Mouse (Mus musculus) MEL (cell line): ENCODE results near the gene Dpf2. TPM values are rescaled to one million over a fixed set of nuclear protein-coding genes. Genes with fewer than 3 reads are reported as not detected.

Experiments used
- DNase-seq: peaks from one replicate; pipeline ENCODE4 v3.0.0; 2011; ENCODE audit warnings: low read depth, low spot score
- H3K27ac ChIP-seq: 2 replicates; pipeline ENCODE4 v1.5.1; 2012; ENCODE audit warnings: low read depth, mild to moderate bottlenecking, control low read depth, low read length, moderate library complexity; ENCODE audit not compliant: control insufficient read depth
- H3K27me3 ChIP-seq, 2 experiments: fragments of 150-350 bp in 1 of 2; sonication (generic) in 1 of 2; 2 replicates each; pipeline ENCODE4 v1.6.1; 2012; ENCODE audit warnings: low read length in 2 of 2, mild to moderate bottlenecking in 2 of 2, improper control_type of control experiment in 1 of 2, moderate library complexity in 1 of 2; ENCODE audit not compliant: insufficient read depth in 2 of 2, control insufficient read depth in 1 of 2
- H3K36me3 ChIP-seq, 2 experiments: 2 replicates each; pipeline ENCODE4 v1.6.1; 2012 to 2014; ENCODE audit warnings: low read length in 2 of 2, improper control_type of control experiment in 1 of 2, inconsistent platforms in 1 of 2, mild to moderate bottlenecking in 1 of 2; ENCODE audit not compliant: insufficient read depth in 2 of 2, control insufficient read depth in 1 of 2
- H3K4me1 ChIP-seq, 2 experiments: fragments of 150-350 bp in 1 of 2; sonication (generic) in 1 of 2; 2 replicates each; pipeline ENCODE4 v1.6.1; 2012; ENCODE audit warnings: low read length in 2 of 2, improper control_type of control experiment in 1 of 2, mild to moderate bottlenecking in 1 of 2; ENCODE audit not compliant: insufficient read depth in 2 of 2, control insufficient read depth in 1 of 2
- H3K4me3 ChIP-seq, 2 experiments: fragments of 150-350 bp in 1 of 2; sonication (generic) in 1 of 2; 2 replicates each; pipeline ENCODE4 v1.5.1; 2012; ENCODE audit warnings: low read depth in 2 of 2, low read length in 2 of 2, mild to moderate bottlenecking in 2 of 2, moderate library complexity in 2 of 2, control low read depth in 1 of 2, improper control_type of control experiment in 1 of 2; ENCODE audit not compliant: control insufficient read depth in 1 of 2, insufficient read depth in 1 of 2
- H3K79me2 ChIP-seq: 2 replicates; pipeline ENCODE4 v1.6.1; 2012; ENCODE audit warnings: mild to moderate bottlenecking, low read length, moderate library complexity; ENCODE audit not compliant: control insufficient read depth, poor library complexity, insufficient read depth
- H3K9ac ChIP-seq: 2 replicates; pipeline ENCODE4 v1.6.1; 2012; ENCODE audit warnings: low read depth, mild to moderate bottlenecking, control low read depth, low read length, moderate library complexity; ENCODE audit not compliant: control insufficient read depth, poor library complexity, severe bottlenecking
- H3K9me3 ChIP-seq: fragments of 150-350 bp; sonication (generic); replicated peaks from 2 replicates; pipeline ENCODE4 v1.6.1; 2012; ENCODE audit warnings: mild to moderate bottlenecking, low read length, improper control_type of control experiment, moderate library complexity; ENCODE audit not compliant: insufficient read depth
- BHLHE40 ChIP-seq: IDR thresholded peaks from 2 replicates; pipeline ENCODE4 v1.6.1; 2012; ENCODE audit warnings: low read depth, mild to moderate bottlenecking, inconsistent platforms, low read length, improper control_type of control experiment, borderline replicate concordance
- CHD1 ChIP-seq: IDR thresholded peaks from 2 replicates; pipeline ENCODE4 v1.6.1; 2012; ENCODE audit warnings: low read depth, mild to moderate bottlenecking, inconsistent platforms, low read length, improper control_type of control experiment
- CTCF ChIP-seq, 3 experiments: IDR thresholded peaks in 2 of 3; conservative IDR thresholded peaks in 1 of 3; 2 replicates each; pipeline ENCODE4 v1.5.1; 2011 to 2012; ENCODE audit warnings: low read length in 3 of 3, low read depth in 2 of 3, mild to moderate bottlenecking in 2 of 3, improper control_type of control experiment in 1 of 3, inconsistent platforms in 1 of 3, mixed read lengths in 1 of 3, moderate library complexity in 1 of 3; ENCODE audit not compliant: control insufficient read depth in 1 of 3, insufficient read depth in 1 of 3, poor library complexity in 1 of 3, severe bottlenecking in 1 of 3
- E2F4 ChIP-seq: IDR thresholded peaks from 2 replicates; pipeline ENCODE4 v1.6.1; 2011; ENCODE audit warnings: low read depth, low read length, improper control_type of control experiment, borderline replicate concordance
- ELF1 ChIP-seq: IDR thresholded peaks from 2 replicates; pipeline ENCODE4 v1.6.1; 2014; ENCODE audit warnings: low read depth, mild to moderate bottlenecking, inconsistent platforms, low read length, improper control_type of control experiment, moderate library complexity
- EP300 ChIP-seq, 2 experiments: IDR thresholded peaks; 2 replicates each; pipeline ENCODE4 v1.6.1; 2011; ENCODE audit warnings: improper control_type of control experiment in 2 of 2, low read length in 2 of 2, low read depth in 1 of 2, mild to moderate bottlenecking in 1 of 2
- ETS1 ChIP-seq: IDR thresholded peaks from 2 replicates; pipeline ENCODE4 v1.6.1; 2012; ENCODE audit warnings: low read depth, mild to moderate bottlenecking, inconsistent platforms, low read length, improper control_type of control experiment, moderate library complexity
- GABPA ChIP-seq: IDR thresholded peaks from 2 replicates; pipeline ENCODE4 v1.6.1; 2012; ENCODE audit warnings: low read depth, mild to moderate bottlenecking, inconsistent platforms, low read length, improper control_type of control experiment, moderate library complexity
- GATA1 ChIP-seq: IDR thresholded peaks from 2 replicates; pipeline ENCODE4 v1.6.1; 2011; ENCODE audit warnings: low read depth, low read length, improper control_type of control experiment
- HCFC1 ChIP-seq: IDR thresholded peaks from 2 replicates; pipeline ENCODE4 v1.6.1; 2012; ENCODE audit warnings: low read depth, mild to moderate bottlenecking, inconsistent platforms, low read length, improper control_type of control experiment, moderate library complexity
- JUND ChIP-seq: IDR thresholded peaks from 2 replicates; pipeline ENCODE4 v1.6.1; 2011; ENCODE audit warnings: low read depth, mild to moderate bottlenecking, improper control_type of control experiment, low read length
- KAT2A ChIP-seq: conservative IDR thresholded peaks from 2 replicates; pipeline ENCODE4 v1.6.1; 2012; ENCODE audit warnings: low read depth, low read length, improper control_type of control experiment, inconsistent platforms
- MAFK ChIP-seq: IDR thresholded peaks from 2 replicates; pipeline ENCODE4 v1.6.1; 2011; ENCODE audit warnings: low read depth, mild to moderate bottlenecking, low read length, improper control_type of control experiment, borderline replicate concordance
- MAX ChIP-seq: IDR thresholded peaks from 2 replicates; pipeline ENCODE4 v1.6.1; 2011; ENCODE audit warnings: low read length, improper control_type of control experiment
- MAZ ChIP-seq: IDR thresholded peaks from 2 replicates; pipeline ENCODE4 v1.6.1; 2012; ENCODE audit warnings: low read depth, mild to moderate bottlenecking, inconsistent platforms, low read length, improper control_type of control experiment
- MEF2A ChIP-seq: IDR thresholded peaks from 2 replicates; pipeline ENCODE4 v1.6.1; 2014; ENCODE audit warnings: low read depth, mild to moderate bottlenecking, inconsistent platforms, low read length, improper control_type of control experiment; ENCODE audit not compliant: poor library complexity, insufficient replicate concordance, severe bottlenecking; ENCODE audit errors: extremely low read depth
- MXI1 ChIP-seq: IDR thresholded peaks from 2 replicates; pipeline ENCODE4 v1.6.1; 2011; ENCODE audit warnings: mild to moderate bottlenecking, low read depth, low read length, improper control_type of control experiment
- MYB ChIP-seq: IDR thresholded peaks from 2 replicates; pipeline ENCODE4 v1.6.1; 2011; ENCODE audit warnings: mild to moderate bottlenecking, low read depth, low read length, improper control_type of control experiment
- NELFE ChIP-seq: IDR thresholded peaks from 2 replicates; pipeline ENCODE4 v1.6.1; 2011; ENCODE audit warnings: low read depth, low read length, improper control_type of control experiment
- NRF1 ChIP-seq: IDR thresholded peaks from 2 replicates; pipeline ENCODE4 v1.6.1; 2014; ENCODE audit warnings: low read depth, mild to moderate bottlenecking, inconsistent platforms, low read length, improper control_type of control experiment, moderate library complexity; ENCODE audit not compliant: poor library complexity, insufficient read depth, severe bottlenecking
- POLR2A ChIP-seq, 2 experiments: IDR thresholded peaks; 2 replicates each; pipeline ENCODE4 v1.6.1; 2011 to 2012; ENCODE audit warnings: low read length in 2 of 2, mild to moderate bottlenecking in 2 of 2, control low read depth in 1 of 2, improper control_type of control experiment in 1 of 2, low read depth in 1 of 2, moderate library complexity in 1 of 2; ENCODE audit not compliant: control insufficient read depth in 1 of 2, insufficient read depth in 1 of 2, poor library complexity in 1 of 2
- POLR2AphosphoS2 ChIP-seq: IDR thresholded peaks from 2 replicates; pipeline ENCODE4 v1.6.1; 2011; ENCODE audit warnings: low read length, improper control_type of control experiment
- POLR2AphosphoS5 ChIP-seq: IDR thresholded peaks from 2 replicates; pipeline ENCODE4 v1.6.1; 2012; ENCODE audit warnings: low read depth, borderline replicate concordance, mild to moderate bottlenecking, inconsistent platforms, low read length, moderate library complexity, mixed read lengths
- RAD21 ChIP-seq: IDR thresholded peaks from 2 replicates; pipeline ENCODE4 v1.6.1; 2011; ENCODE audit warnings: mild to moderate bottlenecking, low read depth, low read length, improper control_type of control experiment
- RCOR1 ChIP-seq: IDR thresholded peaks from 2 replicates; pipeline ENCODE4 v1.6.1; 2012; ENCODE audit warnings: low read depth, mild to moderate bottlenecking, inconsistent platforms, low read length, improper control_type of control experiment
- SIN3A ChIP-seq: IDR thresholded peaks from 2 replicates; pipeline ENCODE4 v1.6.1; 2012; ENCODE audit warnings: low read length, improper control_type of control experiment, inconsistent platforms
- SMC3 ChIP-seq: IDR thresholded peaks from 2 replicates; pipeline ENCODE4 v1.6.1; 2011; ENCODE audit warnings: low read depth, low read length, improper control_type of control experiment
- TAL1 ChIP-seq: IDR thresholded peaks from 2 replicates; pipeline ENCODE4 v1.6.1; 2012; ENCODE audit warnings: mild to moderate bottlenecking, inconsistent platforms, low read length, moderate library complexity, mixed read lengths
- TCF12 ChIP-seq: IDR thresholded peaks from 2 replicates; pipeline ENCODE4 v1.6.1; 2014; ENCODE audit warnings: low read depth, mild to moderate bottlenecking, inconsistent platforms, low read length, improper control_type of control experiment, moderate library complexity
- UBTF ChIP-seq: IDR thresholded peaks from 2 replicates; pipeline ENCODE4 v1.6.1; 2012; ENCODE audit warnings: low read depth, mild to moderate bottlenecking, inconsistent platforms, low read length, improper control_type of control experiment, moderate library complexity, borderline replicate concordance; ENCODE audit not compliant: insufficient read depth
- USF1 ChIP-seq: IDR thresholded peaks from 2 replicates; pipeline ENCODE4 v1.6.1; 2014; ENCODE audit warnings: low read depth, mild to moderate bottlenecking, inconsistent platforms, low read length, improper control_type of control experiment, moderate library complexity
- ZC3H11A ChIP-seq: IDR thresholded peaks from 2 replicates; pipeline ENCODE4 v1.6.1; 2012; ENCODE audit warnings: low read depth, mild to moderate bottlenecking, inconsistent platforms, low read length, improper control_type of control experiment
- ZKSCAN1 ChIP-seq: IDR thresholded peaks from 2 replicates; pipeline ENCODE4 v1.6.1; 2012; ENCODE audit warnings: low read depth, mild to moderate bottlenecking, inconsistent platforms, low read length, improper control_type of control experiment, moderate library complexity
- ZMIZ1 ChIP-seq: IDR thresholded peaks from 2 replicates; pipeline ENCODE4 v1.6.1; 2012; ENCODE audit warnings: low read depth, mild to moderate bottlenecking, inconsistent platforms, low read length, improper control_type of control experiment, moderate library complexity
- ZNF384 ChIP-seq: IDR thresholded peaks from 2 replicates; pipeline ENCODE4 v1.6.1; 2012; ENCODE audit warnings: low read depth, mild to moderate bottlenecking, inconsistent platforms, low read length, improper control_type of control experiment
- polyA plus RNA-seq, 2 experiments: library from polyadenylated mRNA; stranded (reverse) in 1 of 2; unstranded in 1 of 2; fragments of >175 nt in 1 of 2; fragments of >200 nt in 1 of 2; gene quantifications; 2 replicates each; pipeline versions ENCODE4 v1.2.1 to v1.2.4; 2012; ENCODE audit warnings: low replicate concordance in 2 of 2, low read depth in 1 of 2; ENCODE audit not compliant: insufficient read length in 2 of 2, insufficient read depth in 1 of 2, missing spikeins in 1 of 2
- total RNA-seq: library from RNA; depleted of rRNA; stranded (reverse); fragments of 300-350 nt; gene quantifications from 2 replicates; pipeline ENCODE4 v1.2.3, GENCODE M21; 2012

The Dpf2 gene
- total and polyA plus RNA-seq, 3 experiments = 58.6 to 166 (median 133) TPM

DNA sequence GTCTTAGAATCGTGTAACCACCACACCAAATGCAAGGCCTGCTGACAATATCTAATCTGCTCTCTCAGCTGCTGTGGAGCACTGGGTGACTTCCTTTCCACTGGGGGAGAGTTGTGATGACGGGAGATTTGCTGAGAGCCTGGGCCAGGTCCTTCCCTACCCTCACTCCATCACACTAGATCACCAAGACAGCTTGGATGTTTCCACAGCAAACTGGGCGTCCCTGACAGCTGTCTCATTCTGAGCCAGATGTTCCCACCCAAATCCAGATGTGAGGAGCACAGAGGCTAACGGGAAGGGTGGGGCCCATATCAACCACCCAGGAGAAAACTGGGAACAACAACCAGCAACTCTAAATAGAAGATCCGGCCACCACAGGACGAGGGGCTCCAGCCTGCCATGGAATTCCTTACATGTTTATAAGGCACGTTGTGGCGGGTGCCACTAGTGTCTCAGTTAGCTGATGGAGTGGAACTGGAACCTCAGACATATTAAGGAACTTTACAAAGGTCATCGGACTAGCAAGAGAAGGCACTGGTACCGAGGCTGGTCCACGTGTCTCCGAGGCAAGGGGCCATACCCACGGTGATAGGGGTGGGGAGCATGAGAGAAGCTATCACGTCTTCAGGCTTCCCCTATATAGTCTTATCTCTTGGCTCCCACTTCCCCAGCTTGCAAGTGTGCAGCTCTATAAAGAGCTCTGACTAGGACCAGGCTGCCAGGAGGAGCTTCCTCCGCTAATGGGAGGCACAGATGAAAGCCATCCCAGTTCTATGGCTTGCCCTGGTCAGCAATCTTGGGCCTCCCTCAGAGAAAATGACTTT lies 9.5 kb upstream of the Dpf2 start:
- Histone ChIP-seq H3K79me2 (no peaks in the 10 kb centered on the region), H3K36me3 (peaks cover 0 to 12% of the 10 kb centered on the region in 2 experiments; a peak in 2 of 4 replicates), H3K27ac (peak overlapping the region; percentile 90), H3K9me3 (no peaks in the 10 kb centered on the region), H3K9ac (peak overlapping the region; percentile 54), H3K27me3 (no peaks in the 10 kb centered on the region), H3K4me3 (peak overlapping the region; percentile 28 to 38), H3K4me1 (peaks cover 12 to 16% of the 10 kb centered on the region in 2 experiments)
- peak; percentile 89 for DNase-seq
- TF ChIP-seq SMC3 (0 out of 2 replicates have a peak, but pooled peaks have one; percentile 10), RAD21 (no peak), POLR2A (IDR thresholded peaks at IDR 0.05; ENCODE audit: control insufficient read depth in 1 of 2, insufficient read depth in 1 of 2, low read depth in 1 of 2, low read length in 2 of 2, poor library complexity in 1 of 2) (peak; percentile 17 to 53; a peak in 2 of 4 replicates), ETS1 (peak; percentile 98), POLR2AphosphoS2 (no peak), ZKSCAN1 (0 out of 2 replicates have a peak, but pooled peaks have one; percentile 27), MAFK (peak; percentile 39; the same call in 1 of the 2 replicates), UBTF (no peak), NELFE (no peak), MEF2A (peak; percentile 41; the same call in 1 of the 2 replicates), EP300 (IDR thresholded peaks at IDR 0.05; ENCODE audit: low read depth in 1 of 2, low read length in 2 of 2) (peak; percentile 89), KAT2A (no peak; the same call in 1 of the 2 replicates), CTCF (IDR thresholded peaks at IDR 0.05 in 2 of 3, conservative IDR thresholded peaks at IDR 0.05 in 1 of 3; ENCODE audit: control insufficient read depth in 1 of 3, insufficient read depth in 1 of 3, low read depth in 2 of 3, low read length in 3 of 3, poor library complexity in 1 of 3, severe bottlenecking in 1 of 3) (no peak), RCOR1 (peak; percentile 81), MAZ (peak; percentile 87), JUND (no peak), TCF12 (peak; percentile 96), CHD1 (no peak), POLR2AphosphoS5 (no peak), GABPA (no peak), MYB (no peak), MXI1 (peak; percentile 97), ZC3H11A (no peak), MAX (peak; percentile 96), ZMIZ1 (no peak; the same call in 1 of the 2 replicates), GATA1 (peak; percentile 97), NRF1 (no peak), TAL1 (peak; percentile 92), E2F4 (no peak), USF1 (peak; percentile 75), BHLHE40 (peak; percentile 78), HCFC1 (peak; percentile 34; the same call in 1 of the 2 replicates), ZNF384 (0 out of 2 replicates have a peak, but pooled peaks have one; percentile 13), SIN3A (peak; percentile 75), ELF1 (peak; percentile 45; the same call in 1 of the 2 replicates)
